Mouse (Mus musculus) heart, adult 2 months (tissue): ENCODE measurements around the gene Ydjc. TPM values are rescaled to one million over a fixed set of nuclear protein-coding genes. Genes with fewer than 3 reads are reported as not detected.

Source experiments
- DNase-seq, 2 experiments: peaks; one replicate each; pipeline ENCODE4 v3.0.0; 2021
- H3K27ac ChIP-seq: fragments of 200-600 bp; 2 replicates; pipeline ENCODE4 v1.8.1; 2022
- H3K27me3 ChIP-seq: fragments of 200-500 bp; 2 replicates; pipeline ENCODE4 v1.6.1; 2012; ENCODE audit warnings: mild to moderate bottlenecking, low read length, inconsistent platforms, mixed read lengths; ENCODE audit not compliant: control insufficient read depth, insufficient read depth
- H3K36me3 ChIP-seq: fragments of 200-500 bp; 2 replicates; pipeline ENCODE4 v1.6.1; 2012; ENCODE audit warnings: low read length, inconsistent platforms; ENCODE audit not compliant: control insufficient read depth, insufficient read depth
- H3K4me1 ChIP-seq: fragments of 200-500 bp; 2 replicates; pipeline ENCODE4 v1.6.1; 2011; ENCODE audit warnings: low read length; ENCODE audit not compliant: control insufficient read depth, insufficient read depth
- H3K4me3 ChIP-seq: fragments of 200-600 bp; 2 replicates; pipeline ENCODE4 v1.8.1; 2022
- H3K79me2 ChIP-seq: fragments of 200-500 bp; replicated peaks from 2 replicates; pipeline ENCODE4 v1.6.1; 2012; ENCODE audit warnings: mild to moderate bottlenecking, inconsistent platforms, low read length, moderate library complexity, mixed read lengths; ENCODE audit not compliant: control insufficient read depth, insufficient read depth
- H3K9ac ChIP-seq: fragments of 200-500 bp; 2 replicates; pipeline ENCODE4 v1.6.1; 2012; ENCODE audit warnings: low read depth, mild to moderate bottlenecking, control low read depth, inconsistent platforms, low read length, mixed read lengths
- CTCF ChIP-seq: fragments of 200-600 bp; IDR thresholded peaks from 2 replicates; pipeline ENCODE4 v1.8.1; 2022; ENCODE audit warnings: antibody characterized with exemption, mild to moderate bottlenecking, moderate library complexity
- EP300 ChIP-seq: fragments of 200-500 bp; IDR thresholded peaks from 2 replicates; pipeline ENCODE4 v1.6.1; 2011; ENCODE audit warnings: low read depth, low read length, control low read depth; ENCODE audit not compliant: insufficient read depth
- POLR2A ChIP-seq: fragments of 200-500 bp; IDR thresholded peaks from 2 replicates; pipeline ENCODE4 v1.6.1; 2011; ENCODE audit warnings: mild to moderate bottlenecking, low read depth, low read length, control low read depth; ENCODE audit not compliant: insufficient read depth
- WGBS: fragments of 180-500 bp; shearing (Covaris S2); methylation state at CpG from one replicate; pipeline ENCODE4 v1.1.7; 2018; 5-methylcytosine and 5-hydroxymethylcytosine counted together
- intact Hi-C: fragments of 180-260 bp; cut with DNase I; formaldehyde crosslinking; loops from one replicate; pipeline ENCODE4 v1.15.1; 2025
- long read RNA-seq: library from polyadenylated mRNA; stranded (forward); transcript quantifications from one replicate; pipeline ENCODE4 v2.0.0, GENCODE M21; 2021
- polyA plus RNA-seq: library from polyadenylated mRNA; depleted of rRNA; stranded (reverse); fragments of >200 nt; gene quantifications from 2 replicates; pipeline ENCODE4 v1.2.3, GENCODE M21; 2012; rRNA removed
- total RNA-seq, 2 experiments: library from RNA; stranded (reverse); gene quantifications; 2 replicates each; pipeline ENCODE4 v1.2.3; 2021

Gene Ydjc
- 1 to 10 TPM; 2.4 to 2.5 TPM for total RNA-seq
- 1.9 and 3.3 TPM in 2 replicates for polyA plus RNA-seq
- long read RNA-seq, partial matches to known transcripts: 0 of 2 reads
- long read RNA-seq, other reads (novel, unspliced or antisense): 1 of 2 reads

- 33% methylated on average over 7 of the region's 7 CpGs for WGBS
- Histone ChIP-seq H3K27ac (no peak within 1 kb of the TSS), H3K79me2 (no peaks in the 10 kb centered on the region), H3K27me3 (no peaks in the 10 kb centered on the region), H3K4me1 (no peaks in the 10 kb centered on the region), H3K9ac (no peak within 1 kb of the TSS), H3K4me3 (no peak within 1 kb of the TSS), H3K36me3 (no peaks in the 10 kb centered on the region)
- intact Hi-C loops: no loop called here
- TF ChIP-seq CTCF: no peak
- no peak for TF ChIP-seq POLR2A
- TF ChIP-seq EP300: no peak
- DNase-seq: no peak
Measured at GRCm38 (mm10) chr16:17144339-17144738, at the start of gene Ydjc. Gene Ydjc, plus strand, starts transcription at chr16:17144621.

GRCm38 (mm10) chr16:17096938-17097337 lies 47.5 kb upstream of the Ydjc start:
- 80% methylated on average over 3 of the region's 3 CpGs for WGBS
- no peak overlapping the region for H3K9ac ChIP-seq
- intact Hi-C loops: no loop called here

GRCm38 (mm10) chr16:17102630-17103220 lies 41.7 kb upstream of the Ydjc start:
- TF ChIP-seq POLR2A (no peak), CTCF (no peak), EP300 (no peak)
- intact Hi-C loops: no loop called here
- H3K27me3 ChIP-seq: no peaks in the 10 kb centered on the region
- H3K79me2 ChIP-seq: 0 out of 2 replicates have a peak, but pooled peaks cover under 1% of the 10 kb centered on the region
- no peaks in the 10 kb centered on the region for H3K36me3 ChIP-seq
- H3K27ac ChIP-seq: no peak overlapping the region
- WGBS: 65% methylated on average over 7 of the region's 7 CpGs
- DNase-seq: no peak
- H3K9ac ChIP-seq: no peak overlapping the region
- no peak overlapping the region for H3K4me3 ChIP-seq
- H3K4me1 ChIP-seq: no peaks in the 10 kb centered on the region

More at GRCm38 (mm10) chr16:17096938-17097337, 47.5 kb upstream of the Ydjc start:
- Histone ChIP-seq H3K79me2 (no peaks in the 10 kb centered on the region), H3K27me3 (no peaks in the 10 kb centered on the region), H3K4me1 (no peaks in the 10 kb centered on the region), H3K4me3 (no peak overlapping the region), H3K27ac (no peak overlapping the region), H3K36me3 (no peaks in the 10 kb centered on the region)
- no peak for DNase-seq
- TF ChIP-seq POLR2A: no peak
- TF ChIP-seq EP300: no peak
- no peak for TF ChIP-seq CTCF

GRCm38 (mm10) chr16:17104600-17104999 lies 39.8 kb upstream of the Ydjc start:
- Histone ChIP-seq H3K4me1 (peaks cover 1% of the 10 kb centered on the region; the same call in 1 of the 2 replicates), H3K27ac (no peak overlapping the region), H3K4me3 (no peak overlapping the region), H3K36me3 (no peaks in the 10 kb centered on the region), H3K79me2 (peaks cover 4% of the 10 kb centered on the region), H3K9ac (no peak overlapping the region), H3K27me3 (no peaks in the 10 kb centered on the region)
- 52% methylated on average over 4 of the region's 4 CpGs for WGBS
- TF ChIP-seq CTCF (no peak), EP300 (no peak), POLR2A (no peak)
- intact Hi-C loops: no loop called here
- no peak for DNase-seq

GRCm38 (mm10) chr16:17110771-17111743 lies 33.4 kb upstream of the Ydjc start, which contains the start of gene Ppil2:
Gene Ppil2, minus strand, starts transcription at chr16:17111257.
- intact Hi-C loops: no loop called here
- Histone ChIP-seq H3K4me3 (peak within 1 kb of the TSS; percentile 76), H3K79me2 (peaks cover 6% of the 10 kb centered on the region), H3K27me3 (no peaks in the 10 kb centered on the region), H3K9ac (peak within 1 kb of the TSS; percentile 78), H3K36me3 (peaks cover 2% of the 10 kb centered on the region), H3K4me1 (peaks cover 3% of the 10 kb centered on the region), H3K27ac (peak within 1 kb of the TSS; percentile 86)
- TF ChIP-seq POLR2A (peak; percentile 97), EP300 (no peak)
- peak; percentile 75 to 78 for DNase-seq
- WGBS: 6% methylated on average over 38 of the region's 38 CpGs

GRCm38 (mm10) chr16:17117309-17117799 lies 27.1 kb upstream of the Ydjc start:
- no peak for DNase-seq
- WGBS: 44% methylated on average over 5 of the region's 5 CpGs
- intact Hi-C loops: no loop called here
- Histone ChIP-seq H3K27ac (no peak overlapping the region), H3K4me1 (no peaks in the 10 kb centered on the region), H3K4me3 (no peak overlapping the region), H3K9ac (no peak overlapping the region), H3K36me3 (no peaks in the 10 kb centered on the region), H3K27me3 (no peaks in the 10 kb centered on the region), H3K79me2 (no peaks in the 10 kb centered on the region)
- TF ChIP-seq EP300: no peak
- no peak for TF ChIP-seq CTCF
